Mouse (Mus musculus): Measurements from ENCODE around the gene Nacc1. TPM values are rescaled to one million over a fixed set of nuclear protein-coding genes. Genes with fewer than 3 reads are reported as not detected.

Gene Nacc1
- total RNA-seq, 4 experiments from 2014 or later, result 26.7 to 36.0 (median 33.4) TPM

DNA sequence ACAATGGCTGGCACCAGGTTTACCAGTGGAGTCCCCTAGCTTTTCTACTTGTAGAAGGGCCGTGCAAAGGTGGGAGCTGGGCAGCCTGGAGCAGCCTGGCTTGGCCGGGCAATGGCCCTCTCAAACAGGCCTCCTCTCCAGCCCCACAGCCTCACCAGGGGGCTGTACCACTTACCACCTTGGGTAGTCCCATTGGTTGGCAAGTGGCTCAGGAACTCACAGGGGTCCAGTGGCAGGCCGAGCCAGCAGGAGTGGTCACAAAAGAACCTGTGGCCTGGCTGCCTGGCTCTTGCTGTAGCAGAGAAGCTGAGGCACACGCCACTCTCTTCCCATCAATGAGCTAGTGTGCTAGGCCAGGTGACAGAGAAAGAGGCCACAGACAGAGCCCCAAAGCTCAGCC, 26.5 kb upstream of the Nacc1 start:
- no peak for DNase-seq (ENCODE audit: low spot score)

DNA sequence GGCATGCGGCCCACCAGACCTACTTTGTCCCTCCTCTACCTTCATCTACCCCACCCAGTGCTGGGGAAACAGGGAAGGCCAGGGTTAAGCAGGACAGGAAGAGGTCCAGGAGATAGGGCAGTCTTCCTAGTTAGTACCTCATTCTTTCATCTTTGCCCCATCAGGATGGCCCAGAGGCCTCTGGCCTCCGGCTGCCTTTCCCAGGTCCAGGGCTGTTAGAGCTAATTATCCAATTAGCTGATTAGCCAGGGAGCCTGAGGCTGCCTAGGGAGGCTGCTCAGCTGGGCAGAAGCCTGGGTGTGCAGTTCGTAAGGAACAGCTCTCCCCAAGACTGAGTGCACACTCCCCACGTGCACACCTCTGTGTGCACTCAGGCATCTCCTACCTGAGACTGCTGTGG, 25.7 kb upstream of the Nacc1 start:
- DNase-seq (ENCODE audit: low spot score), result no peak

DNA sequence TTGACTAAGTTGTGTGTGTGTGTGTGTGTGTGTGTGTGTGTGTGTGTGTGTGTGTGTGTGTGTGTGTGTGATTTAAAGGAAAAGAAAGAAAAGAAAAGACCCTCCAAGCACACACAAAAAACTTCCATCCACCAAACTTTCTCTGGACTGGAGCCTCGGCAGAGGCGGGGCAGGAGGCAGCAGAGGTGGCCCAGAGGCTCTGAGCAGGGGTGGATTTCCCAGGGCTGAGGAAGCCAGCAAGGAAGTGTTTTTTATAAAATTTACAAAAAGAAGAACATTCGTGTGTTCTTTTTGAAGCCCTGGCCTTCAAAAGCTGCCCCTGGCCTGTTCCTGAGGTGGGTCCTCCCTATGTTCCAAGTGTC, 25.1 kb upstream of the Nacc1 start:
- DNase-seq (ENCODE audit: low spot score), result no peak

DNA sequence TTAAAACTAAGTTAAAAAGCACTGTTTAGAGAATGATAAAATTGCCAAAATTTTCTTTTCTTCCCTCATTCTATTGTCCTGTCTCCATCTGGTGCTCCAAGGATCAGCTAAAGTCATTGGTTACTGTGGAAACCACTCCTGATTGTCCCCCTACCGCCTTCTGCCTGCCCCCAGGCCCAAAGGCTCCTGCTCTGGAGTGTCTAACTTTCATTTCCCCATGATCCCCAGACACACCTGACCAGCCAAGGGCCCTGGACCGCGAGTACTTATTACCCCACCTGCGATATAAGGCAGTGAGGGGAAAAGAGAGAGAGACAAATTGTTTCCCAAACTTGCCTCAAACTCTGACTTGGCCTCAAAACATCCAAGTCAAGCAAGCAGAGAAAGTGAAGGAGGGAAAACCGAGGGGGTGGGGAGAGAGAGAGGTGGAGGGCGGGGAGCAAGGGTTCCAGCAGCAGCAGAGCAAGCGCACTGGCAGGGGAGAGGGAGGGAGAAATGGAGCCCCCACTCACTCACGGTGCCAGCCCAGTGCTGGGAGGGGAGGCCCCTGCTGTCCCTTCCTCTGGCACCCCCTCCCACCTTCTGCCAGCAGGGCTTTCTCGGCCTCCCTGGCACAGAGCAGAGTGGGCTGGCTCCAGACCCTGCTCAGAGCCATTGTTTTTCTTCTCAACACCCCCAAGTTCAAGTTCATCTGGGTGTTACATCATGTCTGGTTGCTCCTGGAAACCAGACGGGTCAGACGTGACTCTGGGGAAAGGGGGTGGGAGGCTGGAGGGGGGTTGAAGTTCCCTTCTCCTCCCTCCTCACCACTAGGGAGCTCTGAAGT, 24.5 kb upstream of the Nacc1 start:
- DNase-seq (ENCODE audit: low spot score), result no peak

DNA sequence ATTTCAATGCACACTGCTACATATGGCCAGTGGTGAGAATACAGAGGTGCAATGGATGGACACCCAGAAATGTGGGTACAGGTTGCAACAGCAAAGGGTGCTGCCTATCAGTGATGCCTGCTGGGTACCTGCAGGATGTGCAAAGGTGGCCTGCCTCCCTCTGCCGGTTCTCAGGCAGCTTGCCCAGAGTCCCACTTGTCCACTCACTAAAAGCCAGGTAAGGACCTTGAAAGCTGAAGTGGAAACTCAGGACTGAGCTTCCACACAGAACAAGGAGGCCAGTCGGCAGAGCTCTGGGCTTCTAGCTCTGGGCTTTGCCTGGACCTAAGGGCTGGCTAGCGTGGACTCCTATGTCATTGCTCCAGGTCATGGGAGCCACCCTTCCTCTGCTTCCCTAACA, 23.6 kb upstream of the Nacc1 start:
- DNase-seq (ENCODE audit: low spot score), result no peak

DNA sequence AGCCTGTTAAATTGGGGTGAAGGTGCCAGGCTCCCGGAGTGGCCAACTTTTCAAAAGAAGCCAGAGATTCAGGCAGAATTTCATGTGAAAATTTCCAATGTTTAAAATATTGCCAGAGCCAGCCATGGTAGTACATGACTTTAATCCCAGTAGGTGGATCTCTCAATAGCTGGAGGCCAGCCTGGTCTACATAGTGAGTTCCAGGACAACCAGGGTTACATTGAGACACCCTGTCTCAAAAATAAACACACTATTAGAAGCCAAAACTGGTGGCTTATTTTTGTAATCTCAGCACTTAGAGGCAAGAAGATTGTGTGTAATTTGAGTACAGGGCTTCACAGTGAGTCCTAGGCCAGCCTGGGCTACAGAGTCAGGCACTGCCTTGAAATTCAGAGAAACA, 22.3 kb upstream of the Nacc1 start:
- no peak for DNase-seq (ENCODE audit: low spot score)

DNA sequence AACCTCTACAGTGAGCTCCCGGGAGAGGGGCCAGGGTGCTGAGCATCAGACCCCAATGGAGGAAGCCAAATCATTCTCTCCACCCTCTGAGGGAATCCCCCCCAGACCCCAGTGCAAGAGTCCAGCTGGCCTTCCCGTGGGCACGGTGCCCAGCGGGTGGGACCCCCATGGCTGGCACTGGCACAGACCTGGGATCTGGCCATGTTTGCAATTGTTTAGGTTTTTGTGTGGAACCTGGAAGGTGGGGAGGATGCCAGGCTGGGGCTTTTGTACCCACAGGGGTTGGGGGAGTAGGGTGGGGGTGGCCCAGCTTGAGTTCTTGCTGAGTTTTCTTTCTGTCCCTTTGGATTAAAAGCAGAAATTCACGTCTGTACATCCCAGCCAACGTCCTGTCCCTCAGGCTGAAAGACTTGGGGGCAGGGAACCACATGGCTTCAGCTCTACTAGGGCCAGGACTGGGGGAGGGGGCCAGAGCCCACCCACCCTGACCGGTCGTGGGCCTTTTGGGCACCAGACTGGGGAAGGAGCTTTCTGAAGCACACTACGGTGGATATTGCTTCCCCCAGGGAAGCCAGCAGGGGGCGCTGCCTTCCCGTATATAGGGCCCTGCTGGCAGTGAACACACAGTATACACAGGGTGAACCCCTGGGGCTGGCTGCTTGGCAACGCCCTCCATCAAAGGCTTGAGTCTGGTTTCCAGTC, 21.3 kb upstream of the Nacc1 start:
- peak; percentile 86 for DNase-seq (ENCODE audit: low spot score)

DNA sequence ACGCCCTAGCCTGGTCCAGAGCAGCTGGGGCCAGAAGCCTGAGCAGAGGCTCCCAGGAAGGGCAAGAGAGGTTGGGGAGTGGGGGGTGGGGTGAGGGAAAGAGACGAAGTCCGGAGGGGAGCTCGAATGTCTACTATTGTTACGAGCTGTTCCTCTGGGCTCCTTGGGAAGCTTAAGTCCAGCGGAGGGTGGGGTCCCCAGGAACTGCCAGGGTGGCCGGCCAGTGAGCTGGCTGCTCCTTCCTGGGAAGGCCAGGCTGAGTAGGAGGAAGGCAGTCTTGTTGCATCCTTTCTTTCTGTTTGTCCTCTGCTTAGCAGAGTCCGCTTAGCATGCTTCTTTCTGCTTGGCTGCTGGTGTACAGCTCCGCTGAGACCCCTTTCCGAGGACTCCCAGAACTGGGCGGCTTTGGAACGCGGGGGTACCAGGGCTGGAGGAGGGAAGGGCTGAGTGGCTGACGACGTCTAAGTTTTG, 20.4 kb upstream of the Nacc1 start:
- DNase-seq (ENCODE audit: low spot score), result no peak

DNA sequence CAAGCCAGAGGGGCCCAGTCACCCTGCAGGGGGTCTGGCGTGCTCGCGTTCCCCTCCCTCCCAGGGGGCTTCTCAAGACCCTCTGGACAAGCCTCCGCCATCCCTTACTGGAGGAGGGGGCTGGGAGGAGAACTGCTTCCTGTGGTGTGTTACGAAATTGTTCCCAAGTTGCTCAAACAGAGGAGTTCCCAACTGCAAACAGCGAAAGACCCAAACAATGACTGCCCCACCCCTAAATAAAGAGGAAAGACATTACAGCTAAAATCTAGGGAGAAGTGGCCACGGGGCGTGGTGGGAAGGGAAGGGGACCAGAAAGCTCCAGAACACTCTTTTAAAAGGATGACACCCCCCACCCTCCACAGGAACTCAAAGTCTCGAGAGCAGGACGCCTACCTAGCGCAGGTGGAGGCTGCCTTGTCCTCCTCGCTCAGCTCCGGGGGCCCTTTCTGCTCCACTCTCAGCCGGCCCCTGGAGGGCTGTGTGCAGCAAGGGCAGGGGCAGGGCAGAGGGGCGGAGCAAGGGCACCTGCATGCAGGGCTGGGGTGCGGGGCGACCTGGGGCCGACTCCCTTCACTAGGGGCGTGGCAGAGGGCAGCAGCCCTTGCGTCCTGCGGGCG, 19.7 kb upstream of the Nacc1 start:
- DNase-seq (ENCODE audit: low spot score), result no peak

DNA sequence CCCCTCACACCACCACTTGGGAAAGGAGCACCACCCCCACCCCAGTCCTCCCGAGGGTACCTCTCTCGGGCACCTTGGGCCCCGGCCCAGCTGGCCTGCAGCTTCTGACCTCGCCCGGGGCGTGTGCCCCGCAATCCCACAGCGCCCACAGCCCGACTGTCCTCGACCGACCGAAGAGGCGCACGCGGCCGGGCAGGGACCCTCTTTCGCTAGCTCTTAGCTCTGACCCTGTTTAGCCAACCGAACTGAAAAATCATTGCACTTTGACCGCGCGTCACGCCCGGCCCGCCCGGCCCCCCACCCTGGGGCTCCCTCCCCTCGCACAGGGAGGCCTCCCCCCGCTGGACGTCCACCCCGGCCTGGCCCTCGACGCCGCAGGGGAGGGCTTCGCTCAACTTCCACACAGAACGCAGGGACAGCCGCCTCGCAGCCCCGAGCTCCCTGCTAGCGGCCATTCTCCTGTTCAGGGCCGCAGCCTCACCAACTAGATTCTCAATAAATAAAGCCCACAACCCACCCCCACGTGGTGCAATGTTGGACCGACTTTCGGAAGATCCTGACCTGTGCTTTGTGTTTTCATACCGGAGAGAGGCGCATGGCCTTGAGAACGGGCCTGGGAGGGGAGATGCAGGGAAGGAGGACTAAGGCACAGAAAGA, 19.1 kb upstream of the Nacc1 start:
- no peak for DNase-seq (ENCODE audit: low spot score)

DNA sequence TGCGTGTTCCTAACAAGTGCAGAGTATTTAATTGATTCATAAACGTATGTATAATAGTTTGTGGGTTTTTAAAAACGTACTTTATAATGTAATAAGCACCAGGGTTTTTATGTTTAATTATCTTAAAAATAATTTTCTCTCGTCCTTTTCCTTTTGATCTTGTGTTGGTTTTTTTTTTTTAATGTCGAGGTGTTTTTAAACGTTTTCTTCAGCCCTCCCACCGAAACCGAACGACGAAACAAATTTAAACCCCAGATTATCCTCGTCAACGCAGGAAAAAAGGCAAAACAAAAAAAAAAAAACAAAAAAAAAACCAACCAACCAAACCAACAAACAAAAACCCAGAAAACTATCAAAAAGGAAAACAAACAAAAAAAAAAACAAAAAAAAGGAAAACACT, 18.3 kb upstream of the Nacc1 start:
- no peak for DNase-seq (ENCODE audit: low spot score)

DNA sequence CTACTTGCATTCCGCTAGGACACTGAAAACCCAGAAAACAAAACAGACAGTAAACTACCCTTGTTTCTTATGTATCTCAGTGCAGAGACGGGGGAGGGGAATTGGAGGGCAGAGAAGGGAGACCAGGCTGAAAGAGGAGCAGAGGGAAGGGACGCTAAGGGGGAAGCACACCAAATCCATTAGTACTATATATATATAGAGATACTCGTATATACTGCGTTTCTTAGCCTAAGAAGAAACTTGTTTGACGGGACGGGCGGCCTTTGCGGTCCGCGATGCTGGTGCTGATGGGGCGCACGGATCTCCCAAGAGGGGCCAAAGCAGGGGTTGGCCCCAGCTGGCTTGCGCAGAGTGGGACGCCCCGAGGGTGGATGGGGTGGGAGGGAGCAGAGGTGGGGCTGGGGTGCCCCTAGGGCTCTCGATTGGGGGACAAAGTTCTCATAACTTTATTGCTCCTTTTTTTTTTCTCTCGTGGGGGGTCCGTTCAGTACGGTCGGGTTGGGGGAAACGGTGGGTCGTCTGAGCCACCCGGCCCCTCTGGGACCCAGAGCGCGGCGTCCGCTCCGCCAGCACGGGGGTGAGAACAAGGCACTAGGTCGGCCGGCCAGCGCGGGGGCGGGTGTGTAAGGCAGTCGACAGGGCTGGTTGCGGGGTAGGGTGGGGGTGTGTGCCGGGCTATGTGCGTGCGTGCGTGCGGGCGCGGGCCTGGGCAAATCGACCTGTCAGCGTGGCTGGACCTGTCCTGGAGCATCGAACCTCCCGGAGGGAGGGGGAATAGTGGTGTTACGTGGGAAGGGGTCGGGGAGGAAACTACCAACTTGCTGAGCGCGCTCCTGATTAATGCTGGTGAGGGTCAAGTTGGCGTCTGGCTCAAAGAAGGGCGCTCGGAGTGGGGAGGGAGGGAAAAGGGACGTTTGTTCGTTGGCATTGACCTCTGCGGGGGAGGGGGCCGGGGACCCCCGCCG, 17.5 kb upstream of the Nacc1 start:
- no peak for DNase-seq (ENCODE audit: low spot score)

DNA sequence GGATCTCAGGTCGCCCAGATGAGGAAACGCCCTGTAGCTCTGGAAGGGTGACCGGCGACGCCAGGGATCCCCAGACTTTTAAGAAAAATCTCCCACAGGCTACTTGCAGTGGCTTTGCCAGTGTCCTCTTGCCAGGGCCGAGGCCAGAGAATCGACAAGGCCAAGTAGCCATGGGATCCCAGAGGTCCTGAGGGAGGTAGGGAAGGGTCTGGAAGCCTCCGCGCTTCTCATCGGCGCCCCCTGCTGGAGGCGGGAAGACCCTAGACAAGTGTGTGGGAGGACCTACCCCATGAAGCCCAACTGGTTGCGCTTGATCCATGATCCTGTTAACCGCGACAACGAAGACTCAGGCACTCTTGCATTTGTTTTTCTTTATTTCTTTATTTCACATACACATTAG, 16.7 kb upstream of the Nacc1 start:
- peak; percentile 82 for DNase-seq (ENCODE audit: low spot score)

DNA sequence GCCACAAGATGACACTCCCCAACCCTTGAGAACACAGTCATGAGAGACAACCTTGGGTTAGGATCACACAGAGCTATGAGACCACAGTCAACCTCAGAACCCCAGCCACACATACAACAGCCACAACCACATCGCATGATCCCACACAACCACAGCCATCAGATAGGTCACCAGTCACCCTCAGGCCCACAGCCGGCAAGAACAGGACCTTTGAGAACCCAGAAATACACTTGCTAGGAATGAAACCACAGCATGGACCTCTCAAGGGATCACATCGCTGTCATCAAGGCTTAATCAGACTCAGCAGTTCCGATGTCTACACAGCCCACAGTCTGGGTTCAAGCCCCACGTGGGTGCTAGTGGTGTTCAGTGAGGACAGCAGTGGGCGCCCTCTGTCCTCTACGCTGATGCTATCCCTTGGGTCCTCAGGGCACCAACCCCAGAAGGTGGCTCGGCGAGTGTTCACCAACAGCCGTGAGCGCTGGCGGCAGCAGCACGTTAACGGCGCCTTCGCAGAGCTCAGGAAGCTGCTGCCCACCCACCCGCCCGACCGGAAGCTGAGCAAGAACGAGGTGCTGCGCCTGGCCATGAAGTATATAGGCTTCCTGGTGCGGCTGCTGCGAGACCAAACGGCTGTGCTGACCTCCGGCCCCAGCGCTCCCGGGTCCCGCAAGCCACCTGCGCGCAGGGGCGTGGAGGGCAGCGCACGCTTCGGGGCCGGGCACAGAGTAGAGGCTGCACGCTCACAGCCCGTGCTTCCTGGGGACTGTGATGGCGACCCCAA, 16.0 kb upstream of the Nacc1 start:
- no peak for DNase-seq (ENCODE audit: low spot score)

DNA sequence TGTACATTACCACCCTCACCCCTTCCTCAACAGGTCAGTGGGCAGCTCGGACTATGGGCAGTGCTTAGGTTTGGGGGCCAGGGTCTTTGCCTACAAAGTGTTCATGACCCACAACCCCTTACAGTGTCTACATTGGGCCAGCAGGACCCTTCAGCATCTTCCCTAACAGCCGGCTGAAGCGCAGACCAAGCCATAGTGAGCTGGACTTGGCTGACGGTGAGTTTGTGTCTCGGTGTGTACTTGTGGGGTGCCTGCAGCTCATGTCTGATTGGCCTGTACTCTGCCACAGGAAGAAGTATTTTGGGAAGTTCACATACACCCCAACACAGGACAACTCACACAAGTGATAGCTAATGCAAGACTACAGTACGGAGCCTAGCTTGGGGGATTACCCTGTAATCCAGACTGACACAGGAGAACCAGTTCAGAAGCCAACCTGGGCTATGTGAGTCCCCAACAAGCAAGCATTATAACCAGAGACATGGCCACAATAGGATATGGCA, 15.4 kb upstream of the Nacc1 start:
- DNase-seq (ENCODE audit: low spot score), result no peak

DNA sequence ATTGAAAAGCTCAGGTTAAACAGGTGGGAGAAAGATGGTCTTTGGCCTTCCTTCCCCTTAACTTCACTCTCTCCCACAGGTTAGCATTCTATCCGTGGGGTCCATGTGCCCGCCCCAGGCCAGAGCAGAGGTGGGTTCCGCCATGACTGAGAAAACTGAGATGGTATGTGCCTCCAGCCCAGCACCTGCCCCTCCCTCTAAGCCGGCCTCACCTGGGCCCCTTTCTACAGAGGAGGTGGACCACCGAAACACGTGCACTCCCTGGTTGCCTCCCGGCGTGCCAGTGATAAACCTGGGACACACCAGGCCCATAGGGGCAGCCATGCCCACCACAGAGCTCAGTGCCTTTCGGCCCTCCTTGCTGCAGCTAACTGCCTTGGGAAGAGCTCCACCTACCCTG, 14.9 kb upstream of the Nacc1 start:
- DNase-seq (ENCODE audit: low spot score), result no peak

DNA sequence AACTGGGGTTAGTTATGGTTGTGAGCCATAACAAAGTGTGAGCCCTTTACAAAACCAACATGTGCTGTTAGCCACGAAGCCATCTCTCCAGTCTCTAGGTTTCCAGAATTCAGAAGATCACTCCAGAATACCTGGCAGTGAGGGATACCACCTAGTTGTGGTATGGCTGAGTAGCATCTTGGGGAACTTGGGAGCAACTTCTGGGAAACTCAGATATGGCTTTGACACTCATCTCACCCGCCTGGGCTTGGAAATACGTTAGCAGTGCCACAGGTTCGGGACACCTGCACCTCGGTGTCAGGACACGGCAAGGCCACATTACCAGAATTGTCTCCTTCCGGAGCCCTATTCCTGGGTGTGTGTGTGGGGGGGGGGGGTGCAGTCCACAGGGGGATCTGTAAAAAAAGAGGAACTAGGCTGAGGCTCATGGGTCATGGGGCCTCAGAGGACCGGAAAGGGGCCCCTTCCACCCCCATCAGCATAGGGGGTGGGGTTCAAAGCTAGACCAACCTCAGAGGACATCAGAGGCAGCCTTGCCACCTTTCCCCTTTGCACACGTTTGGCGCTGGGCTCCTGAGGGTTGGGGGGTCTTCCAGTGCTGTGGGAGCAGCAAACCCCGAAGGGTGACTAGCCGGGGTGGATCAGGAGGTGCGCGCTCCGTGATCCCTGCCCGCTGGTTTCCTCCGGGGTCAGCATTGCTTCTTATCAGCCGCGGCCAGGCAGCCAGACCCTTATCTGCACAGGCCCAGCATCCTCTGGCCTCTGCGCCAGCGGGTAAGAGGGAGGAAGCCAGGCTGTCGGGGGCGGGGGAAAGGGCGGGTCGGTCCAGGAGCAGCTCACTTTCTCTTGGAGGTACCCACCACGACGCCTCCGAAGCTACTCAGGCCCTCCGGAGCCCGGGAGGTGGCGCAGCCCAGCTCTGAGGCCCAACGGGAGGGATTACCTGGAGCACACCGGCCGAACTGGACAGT, 13.6 kb upstream of the Nacc1 start, which contains the start of gene Lyl1:
Gene Lyl1, plus strand, starts transcription at position 517 of the 971 bp plus-strand sequence.
- peak; percentile 86 for DNase-seq (ENCODE audit: low spot score)

DNA sequence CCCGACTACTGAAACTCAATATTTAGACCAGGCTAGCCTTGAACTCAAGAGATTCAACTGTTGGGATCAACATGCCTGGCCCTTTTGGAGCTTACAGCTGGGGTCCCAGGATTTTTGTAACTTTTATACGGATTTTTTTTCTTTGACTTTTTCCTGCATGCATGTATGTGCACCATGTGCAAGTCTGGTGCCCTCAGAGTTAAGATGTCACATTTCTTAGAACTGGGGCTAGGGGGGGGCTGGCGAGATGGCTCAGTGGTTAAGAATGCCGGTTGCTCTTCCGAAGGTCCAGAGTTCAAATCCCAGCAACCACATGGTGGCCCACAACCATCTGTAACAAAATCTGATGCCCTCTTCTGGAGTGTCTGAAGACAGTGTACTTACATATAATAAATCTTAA, 12.9 kb upstream of the Nacc1 start:
- DNase-seq (ENCODE audit: low spot score), result no peak

DNA sequence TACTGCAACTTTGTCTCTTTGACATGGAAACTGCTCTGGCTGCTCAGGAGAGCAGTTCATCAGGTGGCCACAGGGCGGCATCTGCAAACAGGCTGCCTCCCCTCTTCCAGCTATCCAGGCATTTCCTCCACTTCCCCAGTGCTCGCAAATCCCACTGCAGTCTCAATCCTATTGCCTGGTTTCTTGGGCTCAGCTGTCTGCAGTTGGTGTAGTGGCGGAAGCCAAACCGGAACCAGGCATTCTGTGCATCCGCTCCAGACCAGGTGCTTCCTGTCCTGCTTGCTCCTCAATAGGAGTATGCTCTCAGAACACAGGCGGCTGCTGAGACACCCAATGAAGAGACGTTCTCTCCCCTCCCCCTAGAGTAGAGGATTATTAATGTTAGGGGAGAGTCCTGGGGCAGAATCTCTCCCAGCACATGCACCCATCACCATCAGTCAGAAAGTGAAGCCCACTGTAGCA, 12.2 kb upstream of the Nacc1 start:
- peak; percentile 89 for DNase-seq (ENCODE audit: low spot score)
